Mouse (Mus musculus) regulatory T cell (primary cell): ENCODE data around the gene Map4k1.

Experiments
- in situ Hi-C: fragments of 300-600 bp; cut with MboI, MseI; formaldehyde crosslinking; loops from one replicate; pipeline ENCODE4 v1.15.1; 2025; ENCODE audit warnings: high pct_unique_total_duplicates

The Map4k1 gene

DNA sequence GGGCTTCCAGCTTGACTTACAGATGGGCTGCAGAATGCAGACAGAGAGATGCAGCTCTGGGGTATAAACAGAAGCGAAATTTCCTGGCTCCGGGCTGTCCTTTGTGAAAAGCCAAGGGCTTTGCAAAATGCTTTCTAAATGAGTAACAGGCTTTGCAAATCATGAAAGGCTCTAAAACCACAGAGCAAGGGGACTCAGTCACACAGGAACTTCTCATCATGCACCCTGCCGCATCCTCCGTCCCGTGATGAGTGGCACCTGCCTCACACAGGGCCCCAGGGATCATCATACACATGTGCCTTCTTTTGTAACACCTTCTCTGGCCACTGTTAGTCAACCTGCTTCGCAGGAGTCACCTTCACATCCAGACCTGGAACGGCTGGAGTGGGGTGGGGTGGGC lies 43.7 kb downstream of the Map4k1 start:
- in situ Hi-C loops: no loop called here

DNA sequence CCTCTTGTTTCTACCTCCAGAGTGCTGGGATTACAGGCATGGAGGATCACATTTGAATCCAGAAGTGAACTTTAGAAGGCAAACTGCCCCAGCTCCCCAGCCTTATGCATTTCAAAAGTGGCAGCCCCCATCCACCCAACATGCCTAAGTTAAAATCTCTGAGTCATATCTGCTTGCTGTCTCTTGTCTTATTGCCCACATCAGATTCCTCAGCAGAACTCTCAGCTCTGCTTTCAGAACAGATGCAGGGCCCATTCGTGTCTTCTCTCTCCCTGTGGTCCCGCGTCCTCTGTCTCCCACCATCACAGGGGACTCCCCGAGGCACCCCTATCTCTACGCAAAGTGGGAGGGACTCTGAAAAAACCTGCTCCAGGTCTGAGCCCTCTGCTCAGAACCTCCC lies 44.3 kb downstream of the Map4k1 start:
- in situ Hi-C loops: no loop called here

DNA sequence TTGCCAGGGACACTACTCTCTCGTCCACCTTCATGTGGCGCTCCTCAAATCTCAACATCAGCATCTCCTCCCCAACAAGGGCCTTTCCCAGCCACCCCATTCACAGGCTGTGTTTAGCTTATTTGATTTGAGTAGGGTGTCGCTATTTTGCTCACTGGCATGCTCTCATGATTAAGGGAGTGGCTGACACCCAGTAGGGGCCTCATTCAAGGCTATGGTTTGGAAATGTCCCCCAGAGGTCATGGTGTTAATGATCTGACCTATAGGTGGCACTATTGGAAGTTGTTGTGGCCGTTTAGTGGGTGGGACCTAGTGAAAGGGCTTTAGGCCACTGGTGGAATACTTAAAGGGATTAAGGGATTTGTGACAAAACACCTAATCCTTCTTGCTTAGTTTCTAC lies 45.0 kb downstream of the Map4k1 start:
- in situ Hi-C loops: no loop called here

DNA sequence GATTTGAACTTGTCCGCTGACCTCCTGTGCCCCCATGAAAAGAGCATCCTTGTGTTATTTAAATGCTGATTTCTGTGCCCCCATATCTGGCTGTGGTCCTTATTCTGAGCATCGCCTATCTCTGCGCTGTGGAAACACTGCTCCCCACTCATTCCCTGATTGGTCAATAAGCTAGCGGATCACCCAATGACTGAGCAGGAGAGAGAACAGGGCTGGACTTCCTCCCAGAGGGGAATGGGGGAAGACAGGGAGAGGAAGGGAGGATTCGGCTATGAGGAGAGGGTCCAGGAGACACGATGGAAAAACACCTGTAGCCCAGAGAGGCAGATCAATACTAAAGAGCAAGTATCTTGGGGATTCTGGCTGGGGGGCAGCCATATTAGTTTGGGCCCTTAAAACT lies 46.9 kb downstream of the Map4k1 start:
- in situ Hi-C loops: no loop called here

DNA sequence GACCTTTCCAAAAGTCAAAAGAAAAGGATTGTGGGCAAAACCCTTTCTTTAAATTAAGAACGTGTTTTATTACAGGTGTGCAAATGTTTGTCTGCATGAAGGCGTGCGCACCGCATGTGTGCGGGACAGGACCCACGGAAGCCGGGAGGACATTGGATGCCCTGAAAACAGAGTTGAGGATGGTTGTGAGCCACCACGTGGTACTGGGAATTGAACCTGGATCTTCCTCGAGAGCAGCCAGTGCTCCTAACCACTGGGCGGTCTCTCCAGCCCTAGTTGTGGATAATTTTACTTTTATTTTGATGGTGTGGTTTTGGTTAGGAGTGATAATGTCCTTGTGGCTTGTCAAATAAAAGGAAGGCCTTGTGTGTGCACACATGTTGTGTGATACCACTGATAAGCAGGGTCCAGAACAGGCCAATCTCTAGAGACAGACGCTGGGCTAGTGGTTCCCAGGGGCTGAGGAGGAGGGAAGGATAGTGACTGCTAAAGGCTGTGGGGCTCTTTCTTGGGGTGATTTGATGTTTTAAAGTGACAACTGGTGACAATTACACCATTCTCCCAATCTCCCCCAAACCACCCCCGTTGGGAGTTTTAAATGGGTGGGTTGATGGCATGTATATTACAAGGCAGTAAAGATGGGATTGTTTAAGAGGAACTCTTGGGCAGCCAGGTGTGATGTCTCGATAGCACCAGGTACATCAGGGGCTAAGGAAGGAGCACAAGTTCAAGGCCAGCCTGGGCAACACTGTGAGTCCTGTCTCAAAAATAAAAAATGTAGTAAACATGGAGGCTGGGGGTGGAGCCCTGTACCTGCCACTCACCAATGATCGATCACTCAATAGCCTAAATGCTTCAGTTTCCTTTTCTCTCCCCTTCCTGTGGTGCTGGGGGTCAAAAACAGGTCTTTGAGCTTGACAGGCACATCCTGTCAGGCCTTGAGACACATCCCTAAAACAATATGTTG lies 48.1 kb downstream of the Map4k1 start:
- in situ Hi-C loops: loop anchor here (5.0 kb wide), 1 partner anchor 43 kb away; no protein-coding TSS in a partner anchor

DNA sequence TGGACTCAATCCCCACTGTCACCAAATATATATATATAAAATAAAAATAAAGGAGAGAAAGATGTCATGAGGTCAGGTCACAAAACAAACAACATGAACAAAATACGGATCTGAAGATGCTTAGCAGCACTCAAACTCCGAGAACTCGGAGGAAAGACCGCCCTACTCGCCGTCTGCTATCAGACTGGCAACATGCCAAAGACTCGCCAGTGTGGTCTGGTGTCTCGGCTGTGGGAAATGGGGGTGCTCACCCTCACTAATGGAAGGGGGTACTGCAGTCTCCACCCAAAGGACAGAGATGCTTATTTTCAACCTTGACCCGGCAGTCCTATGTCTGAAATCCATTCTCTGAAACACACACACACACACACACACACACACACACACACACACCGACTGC lies 49.8 kb downstream of the Map4k1 start:
- in situ Hi-C loops: loop anchor here (5.0 kb wide), 1 partner anchor 44 kb away; no protein-coding TSS in a partner anchor

DNA sequence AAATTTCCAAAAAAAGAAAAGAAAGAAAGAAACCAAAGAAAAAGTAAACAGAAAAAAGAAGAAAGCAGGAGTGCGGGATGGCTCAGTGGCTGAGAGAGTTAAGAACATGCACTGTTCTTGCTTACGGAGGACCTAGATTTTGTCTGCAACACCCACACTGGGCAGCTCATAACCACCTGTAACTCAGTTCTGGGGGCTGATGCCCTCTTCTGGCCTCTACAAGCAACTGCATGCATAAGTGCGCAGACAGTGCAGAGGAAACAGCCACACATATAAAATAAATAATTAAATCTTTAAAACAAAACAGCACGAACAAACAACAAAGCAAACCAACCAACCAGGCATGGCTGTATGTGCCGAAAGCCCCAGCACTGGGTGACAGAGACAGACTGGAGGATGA lies 50.8 kb downstream of the Map4k1 start:
- in situ Hi-C loops: loop anchor here (5.0 kb wide), 1 partner anchor 45 kb away; no protein-coding TSS in a partner anchor

DNA sequence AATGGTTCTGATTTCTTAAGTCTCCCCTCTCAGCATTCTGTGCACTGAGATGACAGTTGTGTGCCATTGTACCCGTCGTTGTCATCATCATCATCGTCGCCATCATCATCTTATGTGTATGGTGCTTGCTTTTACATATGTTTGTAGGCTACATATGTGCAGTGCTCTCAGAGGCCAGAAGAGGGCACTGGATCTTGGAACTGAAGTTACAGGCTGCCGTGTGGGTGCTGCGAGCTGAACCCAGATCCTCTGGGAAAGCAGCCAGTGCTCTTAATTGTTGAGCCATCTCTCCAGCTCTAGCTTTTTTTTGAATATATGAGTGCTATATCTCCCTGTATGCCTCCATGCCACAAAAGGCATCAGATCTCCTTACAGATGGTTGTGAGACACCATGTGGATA lies 55.4 kb downstream of the Map4k1 start:
- in situ Hi-C loops: no loop called here

DNA sequence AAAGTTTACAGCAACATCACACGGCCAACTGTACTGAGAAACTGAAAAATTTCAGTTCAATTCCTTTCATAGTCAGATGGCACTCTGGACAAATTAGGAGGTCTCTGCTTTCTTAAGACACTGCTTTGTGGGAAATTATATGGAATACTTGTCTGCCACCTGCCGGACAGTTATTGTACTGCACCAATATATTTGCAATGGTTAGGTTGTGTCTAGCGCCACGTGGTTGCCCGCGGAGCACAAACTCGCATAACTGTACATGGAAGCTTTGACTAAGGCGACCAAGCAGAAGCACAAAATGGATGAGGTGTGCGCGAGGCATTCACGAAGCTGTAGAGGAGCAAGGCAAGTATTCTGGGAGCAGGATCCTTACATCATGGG lies 57.7 kb downstream of the Map4k1 start:
- in situ Hi-C loops: no loop called here

DNA sequence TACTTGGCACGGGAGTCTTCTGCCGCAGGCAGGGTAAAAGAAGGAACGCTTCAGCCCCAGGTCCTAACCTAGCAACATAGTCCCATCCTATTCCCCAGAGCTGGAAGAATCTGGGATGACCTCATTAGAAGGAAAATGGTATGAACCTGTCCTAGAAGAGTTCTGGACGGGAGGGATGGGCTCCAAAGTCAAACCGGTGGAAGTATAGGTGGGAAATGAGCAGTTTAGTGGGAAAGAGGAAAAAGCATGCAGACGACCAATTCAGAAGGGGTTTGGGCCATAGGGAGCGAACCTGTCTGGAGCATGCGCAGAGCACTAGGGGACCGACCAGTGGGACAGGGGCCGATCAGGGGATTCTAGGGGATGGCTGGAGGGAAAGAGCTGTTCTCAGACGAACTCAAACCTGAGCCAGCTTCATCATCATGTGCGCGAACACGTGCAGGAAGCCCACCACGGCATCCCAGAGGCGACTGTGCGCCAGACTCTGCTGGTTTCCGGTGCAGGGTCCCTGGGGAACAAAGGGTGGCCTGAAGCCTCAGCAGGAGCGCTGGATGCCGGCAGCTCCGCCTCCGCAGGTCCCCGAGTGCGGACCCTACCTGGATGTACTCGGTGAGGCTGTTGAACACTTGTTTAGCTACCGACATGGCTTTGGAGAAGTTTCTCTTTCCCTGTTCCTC lies 58.3 kb downstream of the Map4k1 start:
- in situ Hi-C loops: no loop called here

DNA sequence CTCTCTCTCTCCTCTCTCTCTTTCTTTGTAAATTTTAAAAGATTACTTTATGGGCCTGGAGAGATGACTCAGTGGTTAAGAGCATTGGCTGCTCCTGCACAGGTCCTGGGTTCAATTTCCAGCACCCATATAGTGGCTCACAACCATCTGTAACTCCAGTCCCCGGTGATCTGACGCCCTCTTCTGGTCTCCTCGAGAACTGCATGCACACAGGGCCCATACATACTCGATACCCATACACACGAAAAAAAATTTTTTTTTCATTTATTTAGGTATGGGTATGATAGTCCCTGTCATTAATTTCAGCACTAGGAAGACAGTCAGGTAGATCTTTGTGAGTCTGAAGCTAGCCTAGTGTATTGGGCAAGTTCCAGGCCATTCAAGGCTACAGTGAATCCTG lies 59.3 kb downstream of the Map4k1 start:
- in situ Hi-C loops: no loop called here

DNA sequence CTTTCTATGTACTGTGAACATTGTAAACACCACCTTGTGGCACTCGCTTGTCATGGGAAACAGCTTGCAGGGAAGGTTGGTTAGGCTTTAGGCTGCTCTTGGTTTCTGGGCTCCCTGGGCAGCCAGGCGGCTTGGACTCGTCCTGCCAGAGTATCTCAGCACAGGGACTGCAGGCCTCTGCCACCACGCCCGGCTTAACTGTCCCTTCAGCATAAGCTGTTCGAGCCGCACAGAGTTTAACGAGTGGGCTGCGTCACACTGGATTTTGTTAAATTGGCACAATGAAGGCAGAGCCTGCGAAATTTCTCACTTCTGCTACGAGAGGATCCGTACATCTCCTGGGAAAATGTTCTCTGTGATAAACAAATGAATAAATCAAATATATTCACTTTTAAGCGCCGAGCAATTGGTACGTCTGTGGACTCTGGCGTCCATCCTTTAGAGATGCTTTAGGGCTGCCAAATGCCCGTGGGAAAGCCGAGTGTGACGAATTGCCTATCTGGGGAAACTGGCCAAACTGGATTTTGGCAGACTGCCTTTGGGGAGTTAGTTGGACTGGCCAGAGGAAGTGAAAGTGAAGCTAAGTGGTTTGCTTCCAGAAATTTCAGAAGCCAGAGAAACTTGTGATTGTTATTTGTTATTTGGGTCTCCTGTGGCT lies 61.3 kb downstream of the Map4k1 start:
- in situ Hi-C loops: no loop called here

DNA sequence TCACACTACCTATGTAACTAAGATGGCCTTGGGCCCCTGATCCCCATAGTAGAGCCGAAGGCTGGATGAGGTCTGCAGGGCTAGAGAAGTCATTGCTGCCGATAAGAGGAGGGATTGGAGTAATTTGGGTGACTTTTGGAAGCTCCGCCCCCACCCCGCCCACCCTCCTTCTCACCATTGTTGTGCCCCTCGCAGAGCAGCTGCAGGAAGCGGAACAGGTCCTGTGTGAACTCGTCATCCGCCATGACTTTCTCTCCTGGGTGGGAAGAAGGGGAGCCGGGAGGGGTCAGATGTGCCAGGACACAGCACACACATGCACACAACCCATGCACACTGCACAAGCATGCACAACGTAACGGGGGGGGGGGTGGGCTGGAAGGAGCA lies 61.8 kb downstream of the Map4k1 start:
- in situ Hi-C loops: no loop called here

DNA sequence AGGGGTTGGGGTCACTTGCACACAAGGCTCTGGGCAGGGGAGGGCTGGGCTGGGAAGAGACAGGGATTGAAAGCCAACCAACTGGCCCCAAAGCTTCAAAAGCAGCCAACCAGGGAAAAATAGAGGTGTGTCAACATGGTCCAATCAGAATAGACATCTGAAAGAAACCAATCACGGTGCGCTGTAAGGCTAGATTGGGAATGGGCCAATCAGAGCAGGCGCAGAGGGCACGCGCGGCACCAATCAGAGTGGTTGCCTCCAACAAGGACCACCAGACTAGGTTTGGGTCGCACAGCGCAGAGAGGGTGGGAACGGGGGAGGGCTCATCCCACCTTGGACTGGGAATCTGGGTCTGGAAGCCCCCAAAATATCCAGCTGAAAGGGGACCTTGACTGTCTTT lies 62.5 kb downstream of the Map4k1 start:
- in situ Hi-C loops: no loop called here

DNA sequence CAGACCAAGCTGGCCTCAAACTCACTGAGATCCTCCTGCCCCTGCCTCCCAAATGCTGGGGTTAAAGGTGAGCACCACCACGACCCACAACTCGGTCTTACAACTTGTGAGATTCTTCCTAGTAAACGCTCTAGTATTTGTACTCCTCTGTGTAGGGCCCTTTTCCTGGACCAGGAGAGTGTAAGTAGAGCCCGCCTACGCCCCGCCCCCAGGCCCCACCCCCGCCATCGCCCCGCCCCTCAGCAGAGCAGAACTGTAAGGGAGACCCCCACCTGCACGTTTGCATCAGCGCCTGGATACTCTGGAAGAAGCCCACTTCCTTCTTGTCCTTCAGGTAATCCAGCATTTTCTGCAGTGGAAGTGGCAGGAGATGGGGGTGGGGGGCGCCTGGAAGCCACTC lies 64.7 kb downstream of the Map4k1 start:
- in situ Hi-C loops: no loop called here

DNA sequence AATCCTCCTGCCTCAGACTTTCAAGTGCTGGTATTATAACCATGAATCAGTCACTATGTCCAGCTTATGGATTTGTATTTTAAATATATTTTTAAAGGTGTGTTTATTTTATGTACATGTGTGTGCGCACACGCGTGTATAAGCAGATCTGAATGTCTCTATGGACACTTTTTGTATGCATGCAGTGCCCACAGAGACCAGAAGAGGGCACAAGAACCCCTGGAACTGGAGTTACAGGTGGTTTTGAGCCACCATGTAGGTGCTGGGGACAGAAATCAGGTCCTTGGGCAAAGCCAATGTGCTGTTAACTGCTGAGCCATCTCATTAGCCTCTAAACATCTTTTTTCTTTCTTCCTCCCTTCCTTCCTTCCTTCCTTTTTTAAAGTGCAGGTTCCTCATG lies 66.2 kb downstream of the Map4k1 start:
- in situ Hi-C loops: no loop called here

DNA sequence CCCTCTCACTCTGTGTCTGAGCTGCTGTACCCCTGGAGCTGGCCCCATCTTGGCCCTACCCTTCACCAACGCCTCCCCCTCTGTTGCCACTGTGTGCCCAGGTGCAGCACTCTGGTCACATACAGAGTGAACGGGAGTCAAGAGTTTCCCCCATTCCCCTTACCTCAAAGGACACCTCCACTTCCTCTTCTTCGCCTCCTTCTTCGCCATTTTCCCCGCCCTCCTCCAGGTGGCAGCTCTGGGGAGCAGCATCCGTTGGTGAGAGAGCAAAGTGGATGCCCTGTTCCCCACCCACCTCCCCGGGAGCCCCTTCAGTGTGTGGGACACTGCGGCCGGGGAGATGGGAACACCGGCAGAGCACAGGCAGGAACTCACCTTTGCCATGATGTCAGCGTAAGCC lies 66.8 kb downstream of the Map4k1 start:
- in situ Hi-C loops: no loop called here

DNA sequence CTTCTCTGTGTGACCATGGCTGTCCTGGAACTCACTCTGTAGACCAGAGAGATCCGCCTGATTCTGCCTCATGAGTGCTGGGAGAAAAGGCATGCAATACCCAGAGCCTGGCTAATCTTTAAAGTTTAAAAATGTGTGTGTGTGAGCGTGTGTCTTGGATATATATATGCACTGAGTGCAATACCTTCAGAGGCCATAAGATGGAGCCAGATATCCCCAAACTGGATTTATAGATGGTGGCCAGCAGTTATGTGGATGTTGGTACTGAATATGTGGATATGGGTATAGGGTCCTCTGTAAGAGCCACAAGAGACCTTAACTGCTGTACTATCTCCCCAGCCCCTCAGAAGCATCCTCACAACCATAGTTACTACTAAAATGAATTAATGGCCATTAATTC lies 68.9 kb downstream of the Map4k1 start:
- in situ Hi-C loops: no loop called here

DNA sequence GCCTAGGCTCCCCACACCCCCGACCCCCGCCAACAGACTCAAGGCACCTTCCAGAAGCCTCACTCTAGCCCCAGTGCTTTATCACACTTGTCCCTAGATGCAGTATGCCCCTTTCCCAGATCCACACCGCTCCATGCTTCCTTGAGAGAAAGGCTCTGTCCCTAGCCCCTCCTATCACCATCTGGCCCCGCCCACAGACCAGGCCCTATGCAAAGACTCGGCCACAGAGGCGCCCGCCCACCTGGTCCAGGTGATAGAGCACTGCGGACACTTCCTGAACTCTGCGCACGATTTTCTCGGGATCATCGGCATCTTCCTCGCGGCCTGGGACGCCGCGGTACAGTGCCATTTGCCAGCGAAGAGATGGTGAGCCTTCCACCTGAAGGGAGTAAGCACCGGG lies 71.0 kb downstream of the Map4k1 start:
- in situ Hi-C loops: no loop called here
